Mouse (Mus musculus) brain, embryonic 14.5 days (tissue): ENCODE data around the gene Abcb9.

ENCODE experiments used
- CTCF ChIP-seq: fragments of 200-500 bp; IDR thresholded peaks from 2 replicates; pipeline ENCODE4 v1.5.1; 2012; ENCODE audit warnings: inconsistent platforms, mild to moderate bottlenecking, moderate library complexity, borderline replicate concordance; ENCODE audit not compliant: insufficient read depth, insufficient read length; ENCODE audit errors: extremely low read depth
- POLR2A ChIP-seq: fragments of 200-500 bp; IDR thresholded peaks from 2 replicates; pipeline ENCODE4 v1.6.1; 2012; ENCODE audit warnings: mild to moderate bottlenecking, inconsistent platforms, borderline replicate concordance; ENCODE audit not compliant: poor library complexity, insufficient read depth, insufficient read length, severe bottlenecking; ENCODE audit errors: extremely low read depth

DNA sequence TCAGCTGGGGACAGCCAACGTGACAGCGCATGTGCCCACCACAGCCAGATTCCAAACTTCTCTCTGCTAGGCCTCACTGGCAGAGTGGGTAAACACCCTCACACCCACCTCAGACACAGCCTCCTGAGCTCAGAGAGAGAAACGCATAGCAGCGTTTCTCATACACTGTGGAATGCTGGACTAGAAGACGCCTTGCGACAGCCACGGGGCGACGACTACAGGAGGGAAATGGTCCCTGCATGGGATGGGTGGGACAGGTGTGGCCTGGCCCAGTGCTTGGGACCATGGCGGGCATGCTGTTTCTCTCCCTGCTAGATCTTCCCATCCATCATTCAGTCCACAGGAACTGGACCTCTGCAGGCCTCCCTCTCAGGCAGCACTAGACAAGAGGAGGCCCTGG lies 13.2 kb downstream of the Abcb9 start:
- TF ChIP-seq POLR2A (no peak), CTCF (no peak)
